Mouse (Mus musculus): ENCODE data around the gene Chmp6. TPM values are rescaled to one million over a fixed set of nuclear protein-coding genes. Genes with fewer than 3 reads are reported as not detected.

The Chmp6 gene
- polyA plus RNA-seq, 1 experiment from 2014 or later: 112 TPM

DNA sequence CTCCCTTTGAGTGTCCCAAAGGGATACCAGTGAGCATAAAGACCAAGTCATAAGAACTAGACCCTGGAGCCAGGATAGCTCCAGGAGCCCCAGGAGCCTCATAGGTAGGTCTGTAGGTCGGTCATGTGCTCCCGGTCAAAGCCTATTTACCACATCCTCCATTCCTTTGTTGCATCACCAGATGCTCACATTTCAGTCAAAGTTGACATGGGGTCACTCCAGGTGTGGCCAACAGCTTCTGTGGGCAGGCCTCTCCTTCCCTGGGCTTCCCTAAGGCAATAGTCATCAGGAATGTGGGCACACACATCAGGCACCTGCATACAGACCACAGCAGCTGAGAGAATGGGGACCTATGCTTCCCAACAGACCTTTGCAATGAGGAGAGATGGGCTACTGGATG is 54.7 kb downstream of the Chmp6 start:
- Histone ChIP-seq H3K4me2 (replicated peaks) (no peak overlapping the region), H3K4me3 (no peak overlapping the region), H3K9ac (no peak overlapping the region), H3K27ac (no peak overlapping the region), H3K36me3 (peaks cover 16% of the 10 kb centered on the region), H3K4me1 (peaks cover 7% of the 10 kb centered on the region), H3K9me3 (no peaks in the 10 kb centered on the region), H3K27me3 (no peaks in the 10 kb centered on the region)
- no peak for ATAC-seq (ENCODE audit: low FRiP score, low read depth)
- WGBS: 82% methylated on average over 2 of the region's 2 CpGs

Other genes starting within 250 kb of the Chmp6 start
- 16.6 and 16.8 TPM in 2 replicates for gene Baiap2, start 29.3 kb downstream of the Chmp6 start, polyA plus RNA-seq (2015; fragmentation: Nextera tagmentation; extraction: Ambion mirVana)
- 5.2 and 6.1 TPM in 2 replicates for gene Aatk, start 133.7 kb downstream of the Chmp6 start, polyA plus RNA-seq (2015; fragmentation: Nextera tagmentation; extraction: Ambion mirVana)
- gene Cep131, start 173.4 kb downstream of the Chmp6 start, polyA plus RNA-seq (2015; fragmentation: Nextera tagmentation; extraction: Ambion mirVana): 27.3 and 29.0 TPM in 2 replicates
- 18.1 and 18.5 TPM in 2 replicates for gene Tepsin, start 185.3 kb downstream of the Chmp6 start, polyA plus RNA-seq (2015; fragmentation: Nextera tagmentation; extraction: Ambion mirVana)
- 69.3 and 76.9 TPM in 2 replicates for gene Ndufaf8, start 185.5 kb downstream of the Chmp6 start, polyA plus RNA-seq (2015; fragmentation: Nextera tagmentation; extraction: Ambion mirVana)
- gene Slc38a10, start 237.9 kb downstream of the Chmp6 start, polyA plus RNA-seq (2015; fragmentation: Nextera tagmentation; extraction: Ambion mirVana): 86.4 and 94.5 TPM in 2 replicates

All from limb, embryonic 13.5 days (tissue).